Mouse (Mus musculus): ENCODE data around the gene Ftl1. TPM values are rescaled to one million over a fixed set of nuclear protein-coding genes. Genes with fewer than 3 reads are reported as not detected.
A peak's percentile ranks its signal among the peaks of the same experiment; 100 is the strongest.

The Ftl1 gene
- polyA plus RNA-seq, 1 experiment, result 2,413 TPM

DNA sequence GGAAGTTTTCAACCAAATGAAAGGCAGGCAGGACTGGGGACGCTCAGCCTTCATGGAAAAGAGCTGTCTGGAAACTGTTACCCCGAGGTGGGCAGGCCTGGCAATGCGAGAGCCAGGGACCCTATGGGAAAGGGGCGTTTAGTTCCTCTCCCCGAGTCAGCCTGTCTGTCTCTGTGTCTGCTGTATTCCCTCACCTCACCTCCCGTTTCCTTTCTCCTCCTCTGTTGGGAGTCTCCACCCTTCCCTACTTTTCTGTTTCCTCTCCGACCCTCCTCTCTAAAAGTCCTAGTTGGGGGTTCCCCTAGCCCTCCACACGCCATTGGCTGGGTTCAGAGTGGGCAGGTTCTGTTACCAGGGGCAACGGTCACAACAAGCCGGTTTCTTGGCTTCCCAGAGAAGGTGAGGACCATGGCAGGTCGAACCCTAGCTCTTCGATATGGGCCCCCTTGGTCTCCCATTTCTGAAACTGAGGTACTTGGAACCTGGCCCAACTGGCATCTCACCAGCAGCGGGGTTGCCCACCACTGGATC lies 41.7 kb downstream of the Ftl1 start:
- Histone ChIP-seq H3K4me3 (no peak overlapping the region), H3K27me3 (ENCODE audit: control insufficient read depth, insufficient read depth, insufficient read length) (peaks cover 9% of the 10 kb centered on the region), H3ac (ENCODE audit: control insufficient read depth, insufficient read length) (no peak overlapping the region), H3K79me2 (ENCODE audit: control insufficient read depth, insufficient read depth) (no peaks in the 10 kb centered on the region), H3K36me3 (ENCODE audit: control insufficient read depth, insufficient read depth) (no peaks in the 10 kb centered on the region), H3K4me2 (ENCODE audit: low read depth) (no peak overlapping the region)
- TF ChIP-seq MYOD1 (IDR thresholded peaks at IDR 0.05; ENCODE audit: control insufficient read depth in 1 of 3, insufficient read length in 2 of 3, low read depth in 2 of 3) (no peak), TCF3 (IDR thresholded peaks at IDR 0.05; ENCODE audit: insufficient read length, low read depth) (no peak)

- Histone ChIP-seq H3K36me3 (ENCODE audit: control insufficient read depth, insufficient read depth) (no peaks in the 10 kb centered on the region), H3K4me2 (ENCODE audit: low read depth) (peak overlapping the region; percentile 34), H3K27me3 (ENCODE audit: control insufficient read depth, insufficient read depth, insufficient read length) (peaks cover 14% of the 10 kb centered on the region), H3ac (ENCODE audit: control insufficient read depth, insufficient read length) (no peak overlapping the region), H3K4me3 (no peak overlapping the region), H3K79me2 (ENCODE audit: control insufficient read depth, insufficient read depth) (no peaks in the 10 kb centered on the region)
- TF ChIP-seq MYOG (IDR thresholded peaks at IDR 0.05; ENCODE audit: control insufficient read depth in 1 of 3, insufficient read depth in 1 of 3, insufficient read length in 2 of 3, low read depth in 2 of 3), result peak in 2 of 3 experiments; percentile 95 to 96
- no peak for TF ChIP-seq REST (IDR thresholded peaks at IDR 0.05; ENCODE audit: insufficient read depth, insufficient read length)
- TF ChIP-seq TCF3 (IDR thresholded peaks at IDR 0.05; ENCODE audit: insufficient read length, low read depth), result peak; percentile 27
- TF ChIP-seq E2F4 (IDR thresholded peaks at IDR 0.05; ENCODE audit: insufficient read depth), result no peak
- TF ChIP-seq MYOD1 (IDR thresholded peaks at IDR 0.05; ENCODE audit: control insufficient read depth in 1 of 3, insufficient read length in 2 of 3, low read depth in 2 of 3), result peak in 2 of 3 experiments; percentile 76 to 98
Observed at GRCm38 (mm10) chr7:45415636-45416035, 44.0 kb downstream of the Ftl1 start.

DNA sequence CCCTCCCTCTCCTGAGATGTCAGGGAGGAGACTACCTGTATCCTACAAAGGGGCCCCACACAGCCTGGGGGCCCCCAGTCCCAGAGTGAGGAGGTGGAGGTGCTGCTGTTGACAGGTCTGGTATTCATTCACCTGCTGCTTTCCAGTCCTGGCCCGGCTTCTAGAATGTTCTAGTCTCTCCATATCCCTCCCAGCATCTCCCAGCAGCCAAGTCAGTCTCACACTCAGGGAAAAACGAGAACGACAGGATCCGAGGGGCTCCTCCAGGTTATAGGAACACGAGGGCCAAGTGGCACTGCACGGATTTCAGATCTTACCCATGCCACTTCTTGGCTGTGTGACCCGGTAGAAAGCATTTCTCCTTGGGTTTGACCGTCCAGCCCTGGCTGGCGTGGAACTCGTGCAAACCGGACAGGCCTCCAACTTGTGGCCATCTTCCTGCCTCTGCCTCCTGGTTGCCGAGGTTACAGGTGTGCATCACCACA lies 44.9 kb downstream of the Ftl1 start:
- peak overlapping the region; percentile 9 for H3K4me2 ChIP-seq (ENCODE audit: low read depth)
- H3ac ChIP-seq (ENCODE audit: control insufficient read depth, insufficient read length), result no peak overlapping the region
- H3K4me3 ChIP-seq, result peak overlapping the region; percentile 3
- H3K36me3 ChIP-seq (ENCODE audit: control insufficient read depth, insufficient read depth), result no peaks in the 10 kb centered on the region
- H3K27me3 ChIP-seq (ENCODE audit: control insufficient read depth, insufficient read depth, insufficient read length), result peaks cover 14% of the 10 kb centered on the region
- TF ChIP-seq POLR2AphosphoS2 (IDR thresholded peaks at IDR 0.05; ENCODE audit: insufficient read length, low read depth) (no peak), TCF12 (IDR thresholded peaks at IDR 0.05; ENCODE audit: insufficient read depth, poor library complexity, severe bottlenecking) (no peak), REST (IDR thresholded peaks at IDR 0.05; ENCODE audit: insufficient read depth, insufficient read length) (no peak), USF1 (IDR thresholded peaks at IDR 0.05; ENCODE audit: low read depth) (no peak), CEBPB (IDR thresholded peaks at IDR 0.05; ENCODE audit: insufficient read depth, poor library complexity, severe bottlenecking) (no peak), SRF (IDR thresholded peaks at IDR 0.05; ENCODE audit: control insufficient read depth, insufficient read length, low read depth) (no peak), MYOG (IDR thresholded peaks at IDR 0.05; ENCODE audit: control insufficient read depth in 1 of 3, insufficient read depth in 1 of 3, insufficient read length in 2 of 3, low read depth in 2 of 3) (no peak), E2F4 (IDR thresholded peaks at IDR 0.05; ENCODE audit: insufficient read depth) (no peak)
- H3K79me2 ChIP-seq (ENCODE audit: control insufficient read depth, insufficient read depth), result no peaks in the 10 kb centered on the region

DNA sequence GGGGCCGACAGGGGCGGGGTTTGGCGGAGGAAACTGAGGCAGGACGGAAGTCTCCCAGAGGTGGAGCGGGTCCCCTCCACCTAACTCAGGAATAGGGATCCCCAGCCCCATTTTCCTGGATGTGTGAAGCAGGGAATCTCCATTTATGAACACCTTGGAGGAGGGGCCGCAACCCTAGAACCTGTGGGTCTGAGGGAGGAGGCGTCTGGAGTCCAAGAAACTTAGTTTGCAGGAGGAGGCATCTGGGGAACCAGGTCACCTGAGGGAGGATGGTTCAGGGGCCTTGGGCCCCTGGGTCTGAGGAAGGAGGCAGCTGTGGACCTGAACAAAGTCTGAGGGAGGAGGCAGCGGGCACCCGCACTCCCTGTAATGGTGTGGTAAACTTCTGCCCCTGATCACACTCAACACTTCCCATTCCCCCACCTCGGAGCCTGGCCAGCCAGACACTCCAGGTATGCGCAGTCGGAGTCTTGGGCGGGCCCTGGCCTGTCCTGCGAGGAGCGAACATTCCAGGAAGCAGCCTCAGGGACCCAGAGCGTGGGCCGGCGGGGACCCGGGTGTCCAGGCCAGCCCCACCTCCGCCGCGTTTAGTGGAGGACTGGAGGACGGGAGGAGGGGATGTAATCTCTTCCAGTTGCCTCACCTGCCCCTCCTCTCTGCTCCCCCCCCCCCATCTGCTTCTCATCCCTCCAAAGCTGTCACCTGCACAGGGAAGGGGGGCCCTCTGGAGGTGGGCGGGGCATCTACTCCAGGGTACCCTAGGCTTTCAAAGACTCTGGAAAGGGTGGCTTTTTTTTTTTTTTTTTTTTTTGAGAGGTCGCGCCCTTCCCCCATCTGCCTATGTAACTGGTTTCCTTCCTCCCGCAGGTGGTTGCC lies 45.6 kb downstream of the Ftl1 start:
- no peaks in the 10 kb centered on the region for H3K36me3 ChIP-seq (ENCODE audit: control insufficient read depth, insufficient read depth)
- H3K27me3 ChIP-seq (ENCODE audit: control insufficient read depth, insufficient read depth, insufficient read length), result peaks cover 21% of the 10 kb centered on the region
- peak overlapping the region; percentile 15 for H3ac ChIP-seq (ENCODE audit: control insufficient read depth, insufficient read length)
- TF ChIP-seq REST (IDR thresholded peaks at IDR 0.05; ENCODE audit: insufficient read depth, insufficient read length) (no peak), MAX (IDR thresholded peaks at IDR 0.05; ENCODE audit: low read depth) (no peak)
- peak overlapping the region; percentile 96 for H3K4me2 ChIP-seq (ENCODE audit: low read depth)
- peak overlapping the region; percentile 3 for H3K4me3 ChIP-seq
- H3K79me2 ChIP-seq (ENCODE audit: control insufficient read depth, insufficient read depth), result no peaks in the 10 kb centered on the region

DNA sequence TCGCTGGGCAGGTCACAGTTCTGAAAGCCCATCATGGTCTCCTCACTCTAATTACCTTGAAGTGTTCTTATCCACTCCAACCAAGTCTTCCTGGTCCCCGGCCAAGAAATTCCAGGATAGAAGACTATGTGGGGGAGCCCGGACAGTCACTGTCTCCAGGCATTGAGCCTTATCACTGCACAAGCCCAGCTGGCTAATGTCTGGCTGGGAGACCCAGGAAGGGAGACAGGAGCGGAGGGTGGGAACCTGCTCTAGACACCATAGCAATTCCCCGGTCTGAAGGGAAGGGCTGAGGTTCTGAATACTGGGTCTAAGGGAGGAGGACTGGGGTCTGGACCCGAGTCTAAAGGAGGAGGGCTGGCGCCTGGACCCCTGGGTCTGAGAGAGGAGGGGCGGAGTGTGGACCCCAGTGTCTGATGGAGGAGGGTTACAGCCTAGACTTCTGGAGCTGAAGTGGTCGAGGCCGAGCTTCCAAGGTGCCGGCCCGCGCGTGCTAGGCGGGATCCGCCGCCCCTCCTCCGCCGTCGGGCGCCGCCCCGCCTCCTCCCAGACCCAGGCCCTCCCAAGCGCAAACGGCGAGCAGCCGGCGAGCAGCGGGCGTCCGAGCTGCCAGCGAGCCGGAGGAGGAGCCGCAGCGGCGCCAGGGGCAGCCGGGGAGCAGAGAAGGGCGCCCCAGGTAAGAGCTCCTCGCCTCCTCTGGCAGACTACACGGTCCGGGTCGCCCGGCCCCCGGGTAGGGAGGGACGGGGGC lies 46.4 kb downstream of the Ftl1 start, which contains the start of gene Ntf5:
Ntf5 (plus strand) TSS at position 583 of the 751 bp plus-strand sequence.
- no peak for TF ChIP-seq USF1 (IDR thresholded peaks at IDR 0.05; ENCODE audit: low read depth)
- TF ChIP-seq POLR2A (IDR thresholded peaks at IDR 0.05; ENCODE audit: insufficient read length, low read depth), result no peak
- TF ChIP-seq TCF12 (IDR thresholded peaks at IDR 0.05; ENCODE audit: insufficient read depth, poor library complexity, severe bottlenecking), result no peak
- TF ChIP-seq SRF (IDR thresholded peaks at IDR 0.05; ENCODE audit: control insufficient read depth, insufficient read length, low read depth), result no peak
- no peak for TF ChIP-seq E2F4 (IDR thresholded peaks at IDR 0.05; ENCODE audit: insufficient read depth)
- TF ChIP-seq MYOD1 (IDR thresholded peaks at IDR 0.05; ENCODE audit: control insufficient read depth in 1 of 3, insufficient read length in 2 of 3, low read depth in 2 of 3), result no peak
- no peak for TF ChIP-seq REST (IDR thresholded peaks at IDR 0.05; ENCODE audit: insufficient read depth, insufficient read length)
- no peak for TF ChIP-seq MYOG (IDR thresholded peaks at IDR 0.05; ENCODE audit: control insufficient read depth in 1 of 3, insufficient read depth in 1 of 3, insufficient read length in 2 of 3, low read depth in 2 of 3)
- TF ChIP-seq POLR2AphosphoS2 (IDR thresholded peaks at IDR 0.05; ENCODE audit: insufficient read length, low read depth), result no peak
- no peak for TF ChIP-seq CEBPB (IDR thresholded peaks at IDR 0.05; ENCODE audit: insufficient read depth, poor library complexity, severe bottlenecking)
- peak within 1 kb of the TSS; percentile 96 for H3K4me2 ChIP-seq (ENCODE audit: low read depth)
- no peaks in the 10 kb centered on the region for H3K79me2 ChIP-seq (ENCODE audit: control insufficient read depth, insufficient read depth)
- peak within 1 kb of the TSS; percentile 3 for H3K4me3 ChIP-seq
- H3ac ChIP-seq (ENCODE audit: control insufficient read depth, insufficient read length), result peak within 1 kb of the TSS; percentile 15
- H3K36me3 ChIP-seq (ENCODE audit: control insufficient read depth, insufficient read depth), result no peaks in the 10 kb centered on the region
- peaks cover 25% of the 10 kb centered on the region for H3K27me3 ChIP-seq (ENCODE audit: control insufficient read depth, insufficient read depth, insufficient read length)

Measured in myocyte (in vitro differentiated cells).